Mouse (Mus musculus) spleen, adult 2 months (tissue): ENCODE measurements around the gene Zfp697.

Source experiments
- CTCF ChIP-seq: fragments of 200-500 bp; IDR thresholded peaks from 2 replicates; pipeline ENCODE4 v1.5.1; 2011; ENCODE audit warnings: mild to moderate bottlenecking, inconsistent platforms; ENCODE audit not compliant: insufficient read depth, insufficient read length, insufficient replicate concordance; ENCODE audit errors: extremely low read depth
- POLR2A ChIP-seq: fragments of 200-500 bp; IDR thresholded peaks from 2 replicates; pipeline ENCODE4 v1.6.1; 2011; ENCODE audit warnings: low read depth, low read length, inconsistent platforms

- TF ChIP-seq CTCF = no peak
- no peak for TF ChIP-seq POLR2A
Observed at GRCm38 (mm10) chr3:98387086-98387485, 4.8 kb downstream of the Zfp697 start.
